Mouse (Mus musculus): ENCODE results near the gene Flnc. TPM values are rescaled to one million over a fixed set of nuclear protein-coding genes. Genes with fewer than 3 reads are reported as not detected.
A peak's percentile ranks its signal among the peaks of the same experiment; 100 is the strongest.

Flnc gene
- polyA plus RNA-seq, 1 experiment: not detected

DNA sequence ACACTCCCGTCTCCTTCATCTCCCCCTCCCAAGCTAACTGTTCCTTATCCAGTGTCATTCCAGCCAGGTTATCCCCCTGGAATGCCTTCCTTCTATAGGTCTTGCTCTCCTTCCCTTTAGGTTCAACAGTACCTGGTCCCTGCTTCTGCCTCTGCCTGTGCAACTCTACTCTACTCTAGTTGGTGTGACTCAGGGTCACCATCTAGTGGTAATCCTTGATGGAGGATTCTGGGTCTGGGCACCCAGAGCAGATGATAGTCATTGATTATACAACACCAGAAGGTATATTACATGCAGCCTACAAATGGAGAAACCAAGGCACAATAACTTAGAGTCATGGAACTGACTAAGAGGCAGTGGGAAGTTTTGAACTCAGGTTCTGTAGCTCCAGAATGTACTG, 68.5 kb downstream of the Flnc start:
- H3K9me3 ChIP-seq: peaks cover 12% of the 10 kb centered on the region
- H3K27me3 ChIP-seq (replicated peaks): peaks cover 82% of the 10 kb centered on the region
- H3K4me1 ChIP-seq: peaks cover 28% of the 10 kb centered on the region
- no peak for TF ChIP-seq GATA1 (IDR thresholded peaks at IDR 0.05; ENCODE audit: borderline replicate concordance, low read length)
- no peak for TF ChIP-seq FLI1 (IDR thresholded peaks at IDR 0.05; ENCODE audit: low read length)
- no peak overlapping the region for H3K4me3 ChIP-seq (replicated peaks)
- no peaks in the 10 kb centered on the region for H3K36me3 ChIP-seq (replicated peaks; ENCODE audit: low read length)

DNA sequence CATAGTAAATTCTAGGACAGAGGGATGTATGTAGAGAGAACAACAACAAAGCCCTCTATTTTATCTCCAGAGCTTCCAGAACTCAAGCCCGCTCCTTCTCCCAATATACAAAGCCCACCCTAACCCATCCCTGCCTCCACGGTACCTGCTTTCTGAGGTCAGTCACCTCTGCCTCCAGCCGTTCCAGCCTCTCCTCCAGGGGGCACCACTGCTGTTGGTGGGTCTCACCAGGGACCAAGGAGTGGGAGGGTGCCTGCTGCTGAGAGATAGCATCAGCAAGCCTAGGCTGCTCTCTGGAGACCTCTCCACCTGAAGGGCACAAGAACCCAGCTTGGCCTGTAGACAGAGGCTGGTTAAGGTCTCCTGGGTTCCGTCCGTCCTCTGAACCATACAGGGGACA, 72.4 kb downstream of the Flnc start:
- H3K4me3 ChIP-seq (replicated peaks): no peak overlapping the region
- H3K4me1 ChIP-seq: peaks cover 41% of the 10 kb centered on the region
- H3K27me3 ChIP-seq (replicated peaks): peaks cover 92% of the 10 kb centered on the region
- no peaks in the 10 kb centered on the region for H3K36me3 ChIP-seq (replicated peaks; ENCODE audit: low read length)
- H3K9me3 ChIP-seq: peaks cover 6% of the 10 kb centered on the region; the same call in 1 of the 2 replicates
- TF ChIP-seq FLI1 (IDR thresholded peaks at IDR 0.05; ENCODE audit: low read length) (no peak), GATA1 (IDR thresholded peaks at IDR 0.05; ENCODE audit: borderline replicate concordance, low read length) (no peak)

DNA sequence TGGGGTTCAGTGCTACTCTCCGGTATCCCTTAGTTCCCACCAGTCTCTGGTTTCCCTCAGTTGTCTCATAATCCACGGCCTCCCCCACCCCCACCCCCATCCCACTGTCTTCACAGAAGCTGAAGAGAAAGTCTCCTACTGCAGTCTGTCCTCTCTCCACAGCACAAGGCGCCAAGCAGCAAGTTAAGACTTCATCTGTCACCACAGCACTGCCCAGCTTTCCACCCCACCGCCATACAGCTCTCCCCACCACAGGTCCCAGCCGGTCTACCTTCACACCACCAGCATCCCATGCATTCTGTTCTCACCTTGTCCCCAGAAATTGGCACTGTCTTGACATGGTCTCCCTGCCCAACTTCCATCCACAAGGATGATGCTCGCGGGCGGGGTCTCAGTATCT, 73.8 kb downstream of the Flnc start:
- H3K9me3 ChIP-seq: peaks cover 6% of the 10 kb centered on the region; the same call in 1 of the 2 replicates
- peak overlapping the region; percentile 60 for H3K4me3 ChIP-seq (replicated peaks)
- H3K27me3 ChIP-seq (replicated peaks): peaks cover 88% of the 10 kb centered on the region
- H3K4me1 ChIP-seq: peaks cover 34% of the 10 kb centered on the region
- H3K36me3 ChIP-seq (replicated peaks; ENCODE audit: low read length): no peaks in the 10 kb centered on the region
- no peak for TF ChIP-seq FLI1 (IDR thresholded peaks at IDR 0.05; ENCODE audit: low read length)
- TF ChIP-seq GATA1 (IDR thresholded peaks at IDR 0.05; ENCODE audit: borderline replicate concordance, low read length): no peak

DNA sequence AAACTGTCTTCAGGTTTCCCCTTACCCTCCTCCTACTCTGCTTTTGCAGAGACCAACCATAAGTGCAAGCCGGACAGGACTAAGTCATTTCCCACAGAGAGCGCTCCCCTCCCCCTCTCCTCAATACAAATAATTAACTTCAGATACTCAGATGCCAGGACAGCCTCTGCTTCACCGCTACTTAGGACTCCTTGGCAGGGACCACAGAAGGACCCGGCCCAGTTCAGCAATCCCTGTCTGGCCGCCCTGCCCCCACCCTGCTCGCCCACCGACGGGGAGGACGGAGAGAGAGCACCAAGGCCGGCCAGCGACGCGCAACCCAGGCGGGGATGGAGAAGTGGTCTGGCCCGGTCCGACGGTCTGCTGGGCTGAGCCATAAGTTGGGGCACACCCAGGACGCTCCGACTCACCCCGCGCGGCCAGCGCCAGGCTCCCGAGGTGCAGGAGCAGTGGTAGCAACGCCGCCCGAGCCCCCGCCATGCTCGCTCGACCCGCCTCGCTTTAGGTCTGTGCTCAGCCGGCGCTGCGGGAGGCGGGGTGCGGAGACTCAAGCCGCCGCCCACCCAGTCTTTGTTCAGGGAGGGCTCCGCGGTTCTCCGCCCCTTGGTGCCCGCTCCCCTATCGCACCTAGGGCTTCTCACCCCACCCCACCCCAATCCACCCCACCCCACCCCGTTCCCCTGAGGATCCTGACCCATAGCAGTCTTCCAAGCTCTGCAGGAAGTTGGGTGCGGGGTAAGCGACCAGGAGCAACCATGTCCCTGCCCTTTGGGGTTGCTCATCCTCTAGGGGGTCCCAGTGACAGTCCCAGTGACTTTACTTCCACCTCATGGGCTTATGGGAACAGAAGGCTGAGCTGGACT, 74.6 kb downstream of the Flnc start, which contains the start of gene Kcp:
Gene Kcp (minus strand): TSS at position 506 of the 863 bp plus-strand sequence.
- TF ChIP-seq GATA1 (IDR thresholded peaks at IDR 0.05; ENCODE audit: borderline replicate concordance, low read length) (no peak), FLI1 (IDR thresholded peaks at IDR 0.05; ENCODE audit: low read length) (no peak)
- Histone ChIP-seq H3K4me1 (peaks cover 34% of the 10 kb centered on the region), H3K4me3 (replicated peaks) (peak within 1 kb of the TSS; percentile 87), H3K9me3 (peaks cover 6% of the 10 kb centered on the region; the same call in 1 of the 2 replicates), H3K27me3 (replicated peaks) (peaks cover 84% of the 10 kb centered on the region), H3K36me3 (replicated peaks; ENCODE audit: low read length) (no peaks in the 10 kb centered on the region)

DNA sequence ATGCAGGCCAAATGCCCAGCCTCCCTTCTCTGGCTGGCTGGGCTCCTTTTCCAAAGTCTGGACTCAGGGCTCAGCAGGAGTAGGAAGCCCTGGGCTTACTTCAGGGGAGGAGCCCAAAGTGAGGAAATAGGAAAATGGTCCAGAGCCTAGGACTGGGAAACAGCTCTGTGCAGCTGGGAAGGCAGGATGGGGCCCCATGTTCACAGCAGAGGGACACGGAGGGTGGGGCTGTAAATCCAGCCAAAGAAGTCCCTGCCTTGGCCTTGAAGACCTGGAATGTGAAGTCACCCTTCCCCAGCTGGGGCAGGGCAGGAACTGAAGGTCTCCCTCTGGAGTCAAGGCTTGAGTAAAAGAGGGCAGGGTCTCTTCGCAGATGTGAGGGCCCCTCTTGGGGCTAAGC, 76.0 kb downstream of the Flnc start:
- H3K27me3 ChIP-seq (replicated peaks): peaks cover 77% of the 10 kb centered on the region
- peaks cover 43% of the 10 kb centered on the region for H3K4me1 ChIP-seq
- peaks cover 6% of the 10 kb centered on the region; the same call in 1 of the 2 replicates for H3K9me3 ChIP-seq
- H3K36me3 ChIP-seq (replicated peaks; ENCODE audit: low read length): no peaks in the 10 kb centered on the region
- no peak overlapping the region for H3K4me3 ChIP-seq (replicated peaks)
- no peak for TF ChIP-seq GATA1 (IDR thresholded peaks at IDR 0.05; ENCODE audit: borderline replicate concordance, low read length)
- no peak for TF ChIP-seq FLI1 (IDR thresholded peaks at IDR 0.05; ENCODE audit: low read length)

Other genes starting within 250 kb of the Flnc start
- gene Impdh1, start 216.9 kb upstream of the Flnc start, polyA plus RNA-seq (2012; ENCODE audit: insufficient read depth, low replicate concordance): 281 and 443 TPM in 2 replicates
- 14.3 and 43.1 TPM in 2 replicates for gene Hilpda, start 160.8 kb upstream of the Flnc start, polyA plus RNA-seq (2012; ENCODE audit: insufficient read depth, low replicate concordance)
- not detected in 2 replicates for gene Fam71f2, start 153.7 kb upstream of the Flnc start, polyA plus RNA-seq (2012; ENCODE audit: insufficient read depth, low replicate concordance)
- not detected in 2 replicates for gene Fam71f1, start 114.1 kb upstream of the Flnc start, polyA plus RNA-seq (2012; ENCODE audit: insufficient read depth, low replicate concordance)
- gene Calu, start 85.2 kb upstream of the Flnc start, polyA plus RNA-seq (2012; ENCODE audit: insufficient read depth, low replicate concordance): 6.4 and 8.2 TPM in 2 replicates
- not detected in 2 replicates for gene Opn1sw, start 44.8 kb upstream of the Flnc start, polyA plus RNA-seq (2012; ENCODE audit: insufficient read depth, low replicate concordance)
- not detected in 2 replicates for gene Ccdc136, start 36.9 kb upstream of the Flnc start, polyA plus RNA-seq (2012; ENCODE audit: insufficient read depth, low replicate concordance)
- 173 and 385 TPM in 2 replicates for gene Atp6v1f, start 34.5 kb downstream of the Flnc start, polyA plus RNA-seq (2012; ENCODE audit: insufficient read depth, low replicate concordance)
- 0.29 TPM in 1 of 2 replicates, not detected in the other for gene Atp6v1fnb, start 38.2 kb downstream of the Flnc start, polyA plus RNA-seq (2012; ENCODE audit: insufficient read depth, low replicate concordance)
- 0.35 TPM in 1 of 2 replicates, not detected in the other for gene Kcp, start 74.7 kb downstream of the Flnc start, polyA plus RNA-seq (2012; ENCODE audit: insufficient read depth, low replicate concordance)
- 7.5 and 22.4 TPM in 2 replicates for gene Irf5, start 93.4 kb downstream of the Flnc start, polyA plus RNA-seq (2012; ENCODE audit: insufficient read depth, low replicate concordance)
- gene Tnpo3, start 176.6 kb downstream of the Flnc start, polyA plus RNA-seq (2012; ENCODE audit: insufficient read depth, low replicate concordance): 9.7 TPM in 1 of 2 replicates, not detected in the other

Data from megakaryocyte, embryonic 14.5 days (primary cell).